Mouse (Mus musculus) left cerebral cortex, adult 11 months (tissue): ENCODE measurements around the gene Itga4.

Experiments used
- DNase-seq: peaks from one replicate; pipeline ENCODE4 v3.0.0; 2022; ENCODE audit warnings: low spot score

Itga4 gene

GRCm38 (mm10) chr2:79255192-79256000 is at the start of gene Itga4:
Gene Itga4 (plus strand): TSS chr2:79255426.
- DNase-seq = peak; percentile 61

GRCm38 (mm10) chr2:79206191-79206755 is 49.0 kb upstream of the Itga4 start:
- no peak for DNase-seq

DNA sequence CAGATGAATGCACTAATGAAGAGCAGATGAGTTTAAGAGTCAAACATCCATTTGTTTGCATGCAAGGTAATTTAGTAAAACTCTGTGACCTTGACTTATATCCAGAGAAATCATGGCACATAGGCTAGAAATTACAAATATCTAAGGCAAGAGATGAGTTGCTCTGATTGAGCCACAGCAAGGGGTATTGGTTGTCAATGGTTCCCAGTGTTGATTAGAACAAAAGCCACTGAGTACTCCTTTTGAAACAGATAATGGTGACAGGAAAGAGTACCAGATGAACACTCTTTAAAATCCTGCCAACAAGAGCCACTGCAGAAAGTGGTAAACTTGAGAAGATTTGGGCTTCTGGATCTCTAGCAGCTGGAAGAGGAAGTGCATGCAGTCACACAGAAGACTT is 40.2 kb upstream of the Itga4 start:
- DNase-seq = no peak

DNA sequence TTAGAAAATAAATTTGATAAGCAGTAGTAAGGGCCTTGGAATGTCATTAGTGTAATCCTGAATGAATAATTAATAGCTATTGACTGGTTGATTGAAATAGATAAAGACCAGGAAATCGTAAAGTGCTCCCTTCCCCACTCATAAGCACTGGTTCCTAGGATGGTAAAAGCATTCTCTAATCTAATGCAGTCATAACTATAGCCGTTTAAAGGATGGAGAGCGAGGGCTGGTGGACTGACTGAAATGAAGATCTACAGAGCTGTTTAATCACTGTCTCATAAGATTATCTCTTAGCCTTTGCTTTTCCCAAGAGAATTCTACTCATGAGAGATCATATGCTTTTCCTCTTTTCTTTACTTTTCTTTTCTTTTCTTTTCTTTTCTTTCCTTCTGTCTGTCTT is 39.7 kb upstream of the Itga4 start:
- no peak for DNase-seq

DNA sequence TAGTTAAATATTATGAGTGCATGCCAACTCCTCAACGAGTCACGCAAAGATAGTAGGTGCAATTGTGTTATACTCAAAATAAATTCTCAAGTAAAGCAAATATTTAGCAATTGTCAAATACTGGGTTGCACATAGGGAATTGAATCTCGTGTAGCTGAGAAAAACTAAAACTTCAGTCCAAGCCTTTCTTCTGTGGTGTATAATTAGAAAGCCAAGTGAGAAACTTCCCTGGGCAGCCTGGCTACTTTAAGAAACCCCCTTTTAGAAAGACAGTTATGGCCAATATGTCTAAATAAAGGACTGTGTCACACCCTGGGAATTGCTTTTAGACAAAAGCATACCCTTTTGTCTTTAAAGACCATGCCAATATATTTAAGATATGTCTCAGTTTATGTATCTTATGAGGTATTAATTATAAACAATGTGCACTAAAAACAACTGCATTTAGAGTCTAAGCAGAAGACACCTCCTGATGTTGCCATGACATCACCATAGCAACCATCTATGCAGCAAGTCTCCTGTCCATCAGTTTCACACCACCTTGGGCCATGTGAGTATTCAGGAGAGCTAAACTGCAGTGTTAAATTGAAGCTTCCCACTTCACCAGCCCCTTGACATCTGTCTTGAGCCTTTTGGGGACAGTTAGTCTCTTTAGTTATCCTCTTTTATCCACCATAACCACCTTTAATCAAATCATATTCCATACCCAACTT is 30.4 kb upstream of the Itga4 start:
- no peak for DNase-seq

DNA sequence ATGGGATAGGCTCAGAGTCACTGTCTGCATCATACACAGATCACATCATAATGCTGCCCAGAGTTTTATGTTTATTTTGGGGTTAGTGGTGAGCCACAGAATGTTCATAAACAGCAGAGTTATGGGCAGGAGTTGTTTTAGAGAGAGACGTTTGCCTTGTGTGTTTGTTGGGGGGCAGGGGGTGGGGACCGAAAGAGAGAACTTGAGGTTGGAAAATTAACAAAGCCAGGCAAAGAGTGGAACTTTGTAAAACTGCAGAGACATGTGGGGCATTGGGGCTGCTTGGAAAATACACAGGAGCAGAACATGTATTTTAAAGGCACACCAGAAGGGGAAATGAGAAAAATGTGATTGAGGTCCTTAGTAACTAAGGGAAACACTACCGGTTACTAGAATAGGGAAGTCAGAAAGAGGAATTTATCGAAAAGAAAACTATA is 27.4 kb upstream of the Itga4 start:
- DNase-seq = no peak

- DNase-seq = no peak
Observed at GRCm38 (mm10) chr2:79231056-79231949, 23.9 kb upstream of the Itga4 start.

- no peak for DNase-seq
Observed at GRCm38 (mm10) chr2:79235767-79236487, 19.3 kb upstream of the Itga4 start.

- DNase-seq = no peak
Observed at GRCm38 (mm10) chr2:79237216-79237615, 18.0 kb upstream of the Itga4 start.

DNA sequence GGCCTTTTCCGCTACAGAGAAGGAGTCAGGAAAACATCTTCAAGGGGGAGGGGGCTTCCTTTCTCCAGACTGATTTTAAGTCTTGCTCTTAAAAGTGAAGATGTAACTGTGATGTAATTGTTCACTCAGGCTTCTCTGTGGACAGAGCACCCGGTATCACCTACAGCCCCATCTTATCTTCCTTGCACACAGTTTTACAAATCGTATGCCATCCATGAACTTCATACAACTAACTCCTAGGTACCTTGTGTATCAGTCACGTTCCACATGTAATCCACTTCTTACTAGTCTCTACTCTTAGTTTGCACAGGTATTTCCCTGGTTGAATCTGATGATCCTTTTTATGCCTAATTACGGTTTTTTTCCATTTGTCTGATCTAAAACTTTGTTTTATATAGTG is 10.9 kb upstream of the Itga4 start:
- no peak for DNase-seq

- DNase-seq = no peak
Observed at GRCm38 (mm10) chr2:79244743-79245142, 10.5 kb upstream of the Itga4 start.

GRCm38 (mm10) chr2:79248283-79248682 is 6.9 kb upstream of the Itga4 start:
- no peak for DNase-seq

DNA sequence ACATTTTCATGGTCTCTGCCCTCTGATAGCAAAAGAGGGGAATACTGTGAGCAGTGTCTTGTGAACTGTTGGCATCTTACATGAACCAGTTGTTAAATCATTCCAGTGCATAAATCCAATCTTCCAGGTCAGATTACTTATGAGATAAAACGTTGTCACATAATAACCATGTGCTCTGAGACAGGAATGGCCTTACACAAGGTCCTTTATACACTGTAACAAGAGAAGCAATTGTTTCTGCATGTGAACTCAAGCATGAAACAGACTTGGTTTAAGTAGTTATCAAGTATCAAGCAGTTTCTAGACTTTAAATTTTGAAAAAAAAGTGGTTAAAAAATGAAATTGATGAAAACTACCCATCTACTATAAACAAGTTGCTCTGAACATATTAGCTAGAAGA is 4.7 kb upstream of the Itga4 start:
- DNase-seq = no peak

GRCm38 (mm10) chr2:79253754-79254197 is 1.4 kb upstream of the Itga4 start:
- DNase-seq = no peak

DNA sequence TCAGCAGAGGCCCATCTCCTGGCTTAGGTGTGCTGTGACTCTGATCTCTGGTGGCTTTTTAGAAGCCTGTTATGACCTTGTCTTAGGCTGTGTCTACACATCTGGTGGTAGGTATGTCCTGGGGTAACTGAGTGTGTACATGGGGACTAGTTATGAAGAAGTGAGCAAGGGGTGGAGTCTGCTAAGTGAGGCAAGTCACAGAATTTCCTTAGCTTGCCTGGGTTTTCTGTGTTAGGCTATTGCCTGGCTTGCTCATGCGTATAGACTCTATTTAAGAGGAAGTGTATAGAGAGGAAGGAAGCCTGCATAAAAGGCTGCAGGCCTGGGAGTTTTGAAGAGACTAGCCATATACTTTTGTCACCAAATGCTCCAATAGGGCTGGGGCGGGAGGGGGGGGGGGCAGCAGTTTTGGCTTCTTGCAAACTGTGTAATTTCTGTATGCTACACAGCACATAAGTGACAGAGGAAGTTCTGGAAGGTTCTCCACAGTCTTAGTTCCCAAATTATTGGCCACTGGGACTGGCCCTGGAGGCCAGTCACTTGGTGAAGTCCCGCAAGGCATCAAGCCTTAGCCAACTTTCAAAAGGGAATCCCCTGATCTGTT is 536 bp upstream of the Itga4 start:
- no peak for DNase-seq

DNA sequence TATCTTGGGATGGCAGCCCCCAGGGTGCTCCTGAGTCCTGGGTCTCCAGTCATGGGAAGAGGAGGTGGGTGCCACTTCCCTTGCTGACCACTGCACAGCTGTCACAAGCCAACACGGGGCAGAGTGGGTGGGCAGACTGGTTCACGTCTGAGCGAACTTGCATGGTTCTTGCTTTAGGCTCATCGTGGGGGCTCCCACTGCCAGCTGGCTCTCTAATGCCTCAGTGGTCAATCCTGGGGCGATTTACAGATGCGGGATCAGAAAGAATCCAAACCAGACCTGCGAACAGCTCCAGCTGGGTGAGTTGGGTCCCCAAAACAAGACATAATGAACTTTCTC is 744 bp downstream of the Itga4 start:
- no peak for DNase-seq

GRCm38 (mm10) chr2:79256376-79256775 is 1.1 kb downstream of the Itga4 start:
- no peak for DNase-seq

- no peak for DNase-seq
Observed at GRCm38 (mm10) chr2:79256880-79257279, 1.7 kb downstream of the Itga4 start.

DNA sequence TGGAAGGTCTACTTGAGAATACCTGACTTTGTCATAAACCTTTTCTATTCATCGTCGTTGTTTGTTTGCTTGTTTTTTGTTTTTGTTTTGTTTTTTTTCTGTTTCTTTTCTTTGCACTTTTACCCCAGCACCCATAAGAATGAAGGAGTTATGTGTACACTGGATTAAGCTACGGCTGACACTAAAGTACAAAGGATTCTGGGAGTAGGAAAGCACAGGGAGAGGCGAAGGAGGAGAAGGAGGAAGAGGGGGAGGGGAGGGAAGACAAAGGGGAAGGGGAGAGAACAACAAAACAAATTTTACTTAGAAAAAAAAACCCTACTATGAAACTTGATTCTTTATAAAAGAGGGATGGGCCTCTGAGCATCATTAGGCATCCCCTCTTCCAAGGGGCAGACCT is 2.2 kb downstream of the Itga4 start:
- no peak for DNase-seq

- DNase-seq = no peak
Observed at GRCm38 (mm10) chr2:79259326-79259725, 4.1 kb downstream of the Itga4 start.

- peak; percentile 50 for DNase-seq
Observed at GRCm38 (mm10) chr2:79265665-79266064, 10.4 kb downstream of the Itga4 start.
